Mouse (Mus musculus) midbrain, embryonic 11.5 days (tissue): Measurements from ENCODE around the gene Sox5. TPM values are rescaled to one million over a fixed set of nuclear protein-coding genes. Genes with fewer than 3 reads are reported as not detected.

Experiments used
- ATAC-seq: fragments of 200-750 bp; cut with Nextera tagmentation; 2 replicates; pipeline ENCODE4 v1.8.0; 2017; ENCODE audit warnings: moderate TSS enrichment, moderate library complexity; ENCODE audit not compliant: low FRiP score
- DNase-seq: peaks from one replicate; pipeline ENCODE4 v3.0.0; 2015; ENCODE audit warnings: low spot score; ENCODE audit errors: missing footprints
- H3K27ac ChIP-seq: fragments of 300-500 bp; sonication (generic); 2 replicates; pipeline ENCODE4 v1.5.1; 2014; ENCODE audit warnings: low read depth, low read length
- H3K27me3 ChIP-seq: fragments of 300-500 bp; sonication (generic); 2 replicates; pipeline ENCODE4 v1.6.1; 2014; ENCODE audit warnings: mild to moderate bottlenecking, low read length, moderate library complexity, mixed read lengths; ENCODE audit not compliant: control insufficient read depth, insufficient read depth
- H3K36me3 ChIP-seq: fragments of 300-500 bp; sonication (generic); 2 replicates; pipeline ENCODE4 v1.6.1; 2014; ENCODE audit warnings: mild to moderate bottlenecking, low read length, moderate library complexity, mixed read lengths; ENCODE audit not compliant: control insufficient read depth, insufficient read depth
- H3K4me1 ChIP-seq: fragments of 300-500 bp; sonication (generic); 2 replicates; pipeline ENCODE4 v1.6.1; 2014; ENCODE audit warnings: low read length; ENCODE audit not compliant: control insufficient read depth, insufficient read depth
- H3K4me2 ChIP-seq: fragments of 300-500 bp; sonication (generic); 2 replicates; pipeline ENCODE4 v1.6.1; 2014; ENCODE audit warnings: mild to moderate bottlenecking, moderate library complexity
- H3K4me3 ChIP-seq: fragments of 300-500 bp; sonication (generic); 2 replicates; pipeline ENCODE4 v1.5.1; 2014; ENCODE audit warnings: low read depth, low read length
- H3K9ac ChIP-seq: fragments of 300-500 bp; sonication (generic); 2 replicates; pipeline ENCODE4 v1.6.1; 2014; ENCODE audit warnings: low read length
- H3K9me3 ChIP-seq: fragments of 300-500 bp; sonication (generic); 2 replicates; pipeline ENCODE4 v1.6.1; 2016; ENCODE audit warnings: low read length; ENCODE audit not compliant: control insufficient read depth
- WGBS: fragments of 180-500 bp; shearing (Covaris S2); extraction: QIAGEN DNeasy Blood & Tissue Kit; methylation state at CpG from one replicate; pipeline ENCODE4 v1.1.7; 2014; 5-methylcytosine and 5-hydroxymethylcytosine counted together
- polyA plus RNA-seq: library from polyadenylated mRNA; unstranded; fragments of >200 nt; fragmentation: Nextera tagmentation; extraction: Ambion mirVana; gene quantifications from 2 replicates; pipeline ENCODE4 v1.2.1, GENCODE M21; 2014

The Sox5 gene
- polyA plus RNA-seq, 1 experiment from 2014 or later = 23.0 TPM

DNA sequence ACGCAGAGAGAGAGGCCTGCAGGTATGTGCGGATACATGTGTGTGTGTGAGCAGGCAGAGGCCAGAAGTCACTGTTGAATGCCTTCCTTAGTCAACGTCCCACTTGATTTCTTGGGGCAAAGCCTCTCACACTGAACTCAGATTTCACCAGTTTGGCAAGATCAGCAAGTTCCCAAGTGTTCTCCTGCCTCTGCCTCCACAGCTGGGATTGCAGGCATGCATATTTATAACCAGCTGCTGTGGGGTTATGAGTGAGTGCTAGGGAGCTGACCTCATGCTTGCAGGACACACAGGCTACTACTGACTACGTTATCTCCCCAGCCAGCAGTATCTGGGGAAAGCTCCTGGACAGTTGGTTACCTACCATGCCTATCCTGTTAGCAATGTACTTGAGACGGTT, 139.9 kb downstream of the Sox5 start:
- Histone ChIP-seq H3K9me3 (no peaks in the 10 kb centered on the region), H3K4me3 (no peak overlapping the region), H3K27ac (no peak overlapping the region), H3K36me3 (no peaks in the 10 kb centered on the region), H3K27me3 (no peaks in the 10 kb centered on the region), H3K4me2 (no peak overlapping the region), H3K9ac (no peak overlapping the region), H3K4me1 (peaks cover 20% of the 10 kb centered on the region)
- ATAC-seq (no peak), DNase-seq (no peak)
- 69% methylated on average over 5 of the region's 5 CpGs for WGBS

DNA sequence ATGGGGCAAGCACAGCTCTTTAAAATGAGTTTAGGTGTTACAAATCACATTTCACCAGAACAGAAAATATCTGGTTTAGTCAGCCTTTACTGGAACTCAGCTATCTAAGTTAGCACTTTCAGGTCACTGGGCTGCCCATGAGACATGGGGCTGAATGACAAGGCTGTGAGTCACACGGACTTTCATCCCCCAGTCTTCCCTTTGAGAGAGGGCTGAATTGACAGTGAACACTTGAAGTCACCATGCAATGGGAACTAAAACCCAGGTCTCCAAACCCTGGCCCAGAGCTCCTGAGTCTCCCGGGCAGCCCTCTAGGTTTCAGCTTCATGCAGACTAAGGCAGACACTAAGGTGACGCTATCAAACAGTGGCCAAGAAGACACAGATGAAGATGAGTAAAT, 141.2 kb downstream of the Sox5 start:
- no peaks in the 10 kb centered on the region for H3K9me3 ChIP-seq
- no peak overlapping the region for H3K4me2 ChIP-seq
- WGBS = 88% methylated on average over 3 of the region's 3 CpGs
- no peak for ATAC-seq
- no peaks in the 10 kb centered on the region for H3K27me3 ChIP-seq
- peaks cover 20% of the 10 kb centered on the region for H3K4me1 ChIP-seq
- H3K9ac ChIP-seq = no peak overlapping the region
- H3K27ac ChIP-seq = no peak overlapping the region
- DNase-seq = no peak
- no peaks in the 10 kb centered on the region for H3K36me3 ChIP-seq
- H3K4me3 ChIP-seq = no peak overlapping the region

DNA sequence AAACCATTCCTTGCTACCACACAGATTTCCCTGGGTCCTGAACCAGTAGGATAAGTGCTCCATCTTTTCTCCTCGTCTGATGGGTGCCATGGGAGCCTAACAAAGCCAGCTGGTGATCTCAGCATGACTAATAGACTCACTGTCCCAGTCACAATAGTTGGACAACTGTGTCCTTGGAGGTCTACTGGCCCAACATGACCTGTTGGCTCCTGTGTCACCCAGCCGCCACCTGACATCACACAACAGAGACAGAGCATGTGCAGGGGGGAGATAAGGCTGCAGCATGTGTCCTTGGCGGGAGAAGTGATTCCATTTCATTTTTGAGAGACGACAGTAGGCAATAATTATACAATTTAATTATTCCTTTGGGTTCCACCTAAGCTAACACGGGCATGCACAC, 143.2 kb downstream of the Sox5 start:
- WGBS = 56% methylated on average over 5 of the region's 5 CpGs
- Histone ChIP-seq H3K27me3 (no peaks in the 10 kb centered on the region), H3K9me3 (no peaks in the 10 kb centered on the region), H3K9ac (no peak overlapping the region), H3K36me3 (no peaks in the 10 kb centered on the region), H3K4me3 (no peak overlapping the region), H3K4me1 (peaks cover 20% of the 10 kb centered on the region), H3K27ac (no peak overlapping the region), H3K4me2 (no peak overlapping the region)
- peak; percentile 61 for ATAC-seq
- DNase-seq = no peak

DNA sequence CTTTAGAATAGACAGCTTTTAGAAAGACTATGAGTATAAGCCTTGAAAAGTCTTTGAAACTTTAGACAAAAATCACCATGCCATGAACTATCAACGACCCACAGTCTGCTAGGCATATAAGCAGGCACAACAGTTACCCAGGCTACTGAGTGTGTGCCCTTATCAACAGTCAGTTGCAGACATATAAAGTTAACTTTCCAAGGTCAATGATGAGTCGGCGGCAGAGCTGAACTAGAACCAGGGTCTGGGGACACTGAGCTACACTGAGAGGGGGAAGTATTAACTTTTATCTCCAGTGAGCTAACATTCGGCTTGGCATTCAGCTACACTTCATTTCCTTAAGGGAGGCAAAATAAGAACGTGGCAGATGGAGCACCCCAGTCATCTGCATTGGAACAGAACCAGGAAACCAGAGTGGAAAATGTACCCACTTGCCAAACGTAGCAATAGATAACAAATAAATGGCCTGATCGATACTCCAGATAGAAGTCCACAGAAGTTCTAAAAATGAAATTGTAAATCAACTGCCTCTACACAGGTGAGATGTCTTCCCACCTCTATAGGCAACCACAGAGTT, 154.2 kb downstream of the Sox5 start:
- no peaks in the 10 kb centered on the region for H3K36me3 ChIP-seq
- ATAC-seq = no peak
- WGBS = 91% methylated on average over 7 of the region's 7 CpGs
- H3K27ac ChIP-seq = no peak overlapping the region
- no peaks in the 10 kb centered on the region for H3K4me1 ChIP-seq
- H3K9me3 ChIP-seq = no peaks in the 10 kb centered on the region
- no peak overlapping the region for H3K9ac ChIP-seq
- no peak overlapping the region for H3K4me3 ChIP-seq
- no peak for DNase-seq
- no peak overlapping the region for H3K4me2 ChIP-seq
- no peaks in the 10 kb centered on the region for H3K27me3 ChIP-seq

DNA sequence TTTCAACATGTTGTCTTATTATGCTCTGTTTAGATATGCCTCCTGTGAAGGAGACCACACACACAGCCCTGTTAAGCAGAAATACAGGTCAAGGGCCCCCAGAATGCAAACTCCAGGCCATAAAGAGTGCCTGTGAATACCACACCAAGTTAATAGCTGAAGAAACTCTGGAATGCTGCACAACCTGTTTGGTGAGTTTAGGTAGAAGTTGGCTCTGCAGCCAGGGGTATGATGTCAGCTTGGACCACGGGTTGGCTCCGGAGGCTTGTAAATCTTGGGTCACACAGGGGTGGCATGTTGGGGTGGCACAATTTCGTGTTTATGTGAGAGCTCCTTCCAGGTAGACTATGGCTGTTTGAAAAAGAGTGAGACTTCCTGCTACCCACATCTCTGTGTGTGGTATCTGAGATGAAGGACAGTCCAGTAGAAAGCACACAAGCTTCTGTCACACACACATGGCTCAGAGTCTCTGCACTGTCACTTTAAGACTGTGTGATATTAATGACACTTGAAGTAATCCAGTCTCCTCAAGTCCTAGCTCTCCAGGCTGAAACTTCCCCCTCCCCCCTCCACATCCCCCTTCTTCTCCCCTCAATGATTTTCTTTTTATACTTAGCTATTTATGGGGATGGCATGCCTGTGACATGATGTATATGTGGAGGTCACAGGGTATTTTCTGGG, 160.5 kb downstream of the Sox5 start:
- Histone ChIP-seq H3K4me1 (no peaks in the 10 kb centered on the region), H3K27ac (no peak overlapping the region), H3K9ac (no peak overlapping the region), H3K36me3 (no peaks in the 10 kb centered on the region), H3K27me3 (no peaks in the 10 kb centered on the region), H3K4me3 (no peak overlapping the region), H3K9me3 (no peaks in the 10 kb centered on the region), H3K4me2 (no peak overlapping the region)
- ATAC-seq (no peak), DNase-seq (no peak)
- WGBS = 72% methylated on average over 3 of the region's 3 CpGs

DNA sequence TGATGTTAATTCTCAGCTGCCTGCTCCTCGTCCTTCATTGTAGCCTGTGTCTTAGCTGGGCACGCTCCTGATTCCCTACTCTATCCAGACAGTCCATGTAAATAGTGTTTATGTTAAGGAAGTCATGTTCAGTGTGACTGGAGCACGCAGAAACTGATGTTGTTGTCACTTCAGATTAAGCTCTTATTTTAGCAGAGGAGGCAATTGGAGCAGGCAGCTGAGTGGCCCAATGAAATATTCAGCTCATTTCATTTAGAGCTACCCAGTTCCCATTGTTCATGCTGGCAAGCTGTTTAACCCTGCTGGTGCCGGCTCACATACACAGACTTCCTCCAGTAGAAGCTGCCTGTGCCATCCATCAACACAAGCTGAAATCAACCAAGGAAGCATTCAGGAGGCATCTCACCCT, 170.4 kb downstream of the Sox5 start:
- ATAC-seq (peak; percentile 90), DNase-seq (peak; percentile 88)
- Histone ChIP-seq H3K4me1 (peaks cover 11% of the 10 kb centered on the region), H3K4me3 (no peak overlapping the region), H3K36me3 (no peaks in the 10 kb centered on the region), H3K27me3 (peaks cover 12% of the 10 kb centered on the region), H3K27ac (peak overlapping the region; percentile 61; the same call in 1 of the 2 replicates), H3K9me3 (no peaks in the 10 kb centered on the region), H3K9ac (no peak overlapping the region), H3K4me2 (peak overlapping the region; percentile 15; the same call in 1 of the 2 replicates)
- WGBS = 19% methylated on average over 4 of the region's 4 CpGs

DNA sequence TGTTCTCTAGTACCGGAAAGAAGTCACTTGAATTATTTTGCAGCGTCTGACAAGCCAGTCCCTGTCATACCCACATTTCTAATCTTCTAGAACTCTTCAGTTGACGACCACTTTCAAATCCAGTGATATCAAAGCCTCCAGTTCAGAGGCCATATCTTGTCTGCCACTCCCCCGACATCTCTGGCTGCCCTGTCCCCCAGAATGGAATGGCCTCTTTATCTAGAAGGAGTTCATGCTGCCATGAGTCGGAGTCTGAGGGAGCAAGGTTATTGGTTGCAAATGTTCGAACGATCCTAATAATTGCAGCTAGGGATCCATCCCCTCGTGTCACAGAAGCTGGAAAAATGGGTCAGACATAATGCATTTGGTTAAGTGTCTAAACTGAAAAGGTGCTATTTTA, 170.9 kb downstream of the Sox5 start:
- Histone ChIP-seq H3K4me3 (no peak overlapping the region), H3K4me1 (peaks cover 11% of the 10 kb centered on the region), H3K36me3 (no peaks in the 10 kb centered on the region), H3K9ac (no peak overlapping the region; the same call in 1 of the 2 replicates), H3K27me3 (peaks cover 12% of the 10 kb centered on the region), H3K9me3 (no peaks in the 10 kb centered on the region), H3K4me2 (peak overlapping the region; percentile 15; the same call in 1 of the 2 replicates), H3K27ac (0 out of 2 replicates have a peak overlapping the region, but pooled peaks have one; percentile 12)
- DNase-seq = peak; percentile 88
- 59% methylated on average over 8 of the region's 8 CpGs for WGBS
- peak; percentile 55 for ATAC-seq

DNA sequence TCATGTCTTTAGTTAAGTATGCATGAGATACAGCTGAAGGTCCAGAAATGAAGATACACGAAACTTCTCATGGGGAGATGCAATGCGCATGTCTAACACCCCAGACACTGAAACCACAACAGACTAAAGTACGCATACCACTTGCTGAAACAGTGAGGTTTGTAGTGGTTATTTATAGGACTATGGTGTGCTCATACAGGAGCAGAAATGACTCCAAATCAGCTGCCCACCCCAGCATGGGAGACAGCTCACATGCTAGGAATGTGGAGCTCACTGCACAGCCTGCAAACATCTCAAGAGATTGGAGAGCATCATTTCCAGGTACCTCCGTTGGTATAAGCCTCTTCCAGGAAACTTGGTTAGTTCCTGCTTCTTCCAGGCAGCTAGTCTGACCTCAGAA, 178.9 kb downstream of the Sox5 start:
- Histone ChIP-seq H3K4me2 (no peak overlapping the region), H3K4me1 (peaks cover 7% of the 10 kb centered on the region), H3K9ac (no peak overlapping the region), H3K36me3 (no peaks in the 10 kb centered on the region), H3K9me3 (no peaks in the 10 kb centered on the region), H3K4me3 (no peak overlapping the region), H3K27me3 (no peaks in the 10 kb centered on the region), H3K27ac (no peak overlapping the region)
- WGBS = 91% methylated on average over 4 of the region's 4 CpGs
- no peak for ATAC-seq
- DNase-seq = no peak

DNA sequence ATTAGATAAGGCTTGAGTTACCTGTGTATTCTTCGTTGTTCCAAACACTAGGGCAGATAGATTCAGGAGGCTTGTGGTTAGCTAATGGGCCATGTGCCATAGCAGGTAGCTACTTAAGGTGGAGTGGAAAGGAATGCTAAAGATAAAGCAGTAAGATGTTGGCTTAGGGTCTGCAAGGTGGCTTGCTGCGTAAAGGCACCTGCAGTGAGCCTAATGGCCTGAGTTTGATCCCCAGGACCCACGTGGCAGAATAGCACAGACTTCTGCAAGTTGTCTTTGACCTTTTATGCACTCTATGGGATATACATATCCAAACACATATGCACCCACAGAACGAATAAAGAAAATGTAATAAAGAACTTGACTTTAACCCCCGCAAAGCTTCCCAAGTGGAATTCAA, 181.4 kb downstream of the Sox5 start:
- peak; percentile 67 for DNase-seq
- 86% methylated on average over 5 of the region's 5 CpGs for WGBS
- no peak overlapping the region for H3K4me2 ChIP-seq

More for the DNA sequence above, 181.4 kb downstream of the Sox5 start:
- Histone ChIP-seq H3K36me3 (no peaks in the 10 kb centered on the region), H3K27me3 (no peaks in the 10 kb centered on the region), H3K4me3 (no peak overlapping the region), H3K9me3 (no peaks in the 10 kb centered on the region), H3K4me1 (peaks cover 7% of the 10 kb centered on the region), H3K27ac (no peak overlapping the region), H3K9ac (no peak overlapping the region)
- no peak for ATAC-seq
